Mouse (Mus musculus) neural tube, embryonic 14.5 days (tissue): ENCODE results near the gene Fam169b. TPM values are rescaled to one million over a fixed set of nuclear protein-coding genes. Genes with fewer than 3 reads are reported as not detected.

ENCODE experiments used
- ATAC-seq: fragments of 200-750 bp; cut with Nextera tagmentation; 2 replicates; pipeline ENCODE4 v1.8.0; 2017; ENCODE audit warnings: low read depth, mild to moderate bottlenecking, moderate TSS enrichment, moderate library complexity
- H3K27ac ChIP-seq: fragments of 300-500 bp; sonication (generic); 2 replicates; pipeline ENCODE4 v1.5.1; 2014; ENCODE audit warnings: low read depth, mild to moderate bottlenecking, control low read depth, low read length, moderate library complexity, mixed read lengths
- H3K27me3 ChIP-seq: fragments of 300-500 bp; sonication (generic); 2 replicates; pipeline ENCODE4 v1.6.1; 2014; ENCODE audit warnings: low read length; ENCODE audit not compliant: control insufficient read depth, insufficient read depth
- H3K36me3 ChIP-seq: fragments of 300-500 bp; sonication (generic); 2 replicates; pipeline ENCODE4 v1.6.1; 2014; ENCODE audit warnings: low read length, mixed read lengths; ENCODE audit not compliant: control insufficient read depth, insufficient read depth
- H3K4me1 ChIP-seq: fragments of 300-500 bp; sonication (generic); 2 replicates; pipeline ENCODE4 v1.6.1; 2014; ENCODE audit warnings: low read length; ENCODE audit not compliant: control insufficient read depth, insufficient read depth
- H3K4me2 ChIP-seq: fragments of 300-500 bp; sonication (generic); 2 replicates; pipeline ENCODE4 v1.6.1; 2014; ENCODE audit warnings: mild to moderate bottlenecking, low read depth, low read length, control low read depth
- H3K4me3 ChIP-seq: fragments of 300-500 bp; sonication (generic); 2 replicates; pipeline ENCODE4 v1.5.1; 2014; ENCODE audit warnings: low read depth, low read length, control low read depth, mixed read lengths
- H3K9ac ChIP-seq: fragments of 300-500 bp; sonication (generic); replicated peaks from 2 replicates; pipeline ENCODE4 v1.6.1; 2014; ENCODE audit warnings: low read depth, mild to moderate bottlenecking, control low read depth, low read length, mixed read lengths
- H3K9me3 ChIP-seq: fragments of 300-500 bp; sonication (generic); 2 replicates; pipeline ENCODE4 v1.6.1; 2016; ENCODE audit warnings: low read length; ENCODE audit not compliant: control insufficient read depth
- WGBS: fragments of 180-500 bp; shearing (Covaris S2); extraction: QIAGEN DNeasy Blood & Tissue Kit; methylation state at CpG from one replicate; pipeline ENCODE4 v1.1.7; 2014; 5-methylcytosine and 5-hydroxymethylcytosine counted together
- polyA plus RNA-seq: library from polyadenylated mRNA; unstranded; fragments of >200 nt; fragmentation: Nextera tagmentation; extraction: Ambion mirVana; gene quantifications from 2 replicates; pipeline ENCODE4 v1.2.1, GENCODE M21; 2014

The Fam169b gene
- polyA plus RNA-seq, 1 experiment from 2014 or later, result not detected

DNA sequence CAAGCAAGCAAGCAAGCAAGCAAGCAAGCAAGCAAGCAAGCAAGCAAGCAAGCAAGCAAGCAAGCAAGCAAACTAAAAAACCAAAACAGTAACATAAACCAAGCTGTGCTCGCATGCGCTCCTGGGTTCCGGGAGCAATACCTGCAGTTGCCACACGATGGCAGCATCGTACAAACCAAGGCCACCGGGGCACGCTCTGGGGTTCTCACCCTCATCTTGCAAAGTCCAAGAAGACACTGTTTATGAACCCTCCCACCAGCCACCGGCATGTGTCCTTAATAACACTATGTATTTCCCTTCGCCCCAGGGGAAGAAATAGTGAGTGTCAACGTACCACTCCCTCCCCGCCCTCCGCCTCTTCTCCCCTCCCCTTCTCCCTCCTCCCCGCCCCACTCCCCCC, 96.1 kb downstream of the Fam169b start:
- no peaks in the 10 kb centered on the region for H3K9me3 ChIP-seq
- H3K4me3 ChIP-seq, result no peak overlapping the region
- peak overlapping the region; percentile 25 for H3K4me2 ChIP-seq
- peak; percentile 55; the same call in 1 of the 2 replicates for ATAC-seq
- 2% methylated on average over 12 of the region's 13 CpGs for WGBS
- H3K27ac ChIP-seq, result no peak overlapping the region
- H3K36me3 ChIP-seq, result no peaks in the 10 kb centered on the region
- H3K27me3 ChIP-seq, result peaks cover 22% of the 10 kb centered on the region; the same call in 1 of the 2 replicates
- H3K9ac ChIP-seq, result no peak overlapping the region
- H3K4me1 ChIP-seq, result no peaks in the 10 kb centered on the region

- ATAC-seq, result peak; percentile 65; the same call in 1 of the 2 replicates
- Histone ChIP-seq H3K9ac (no peak overlapping the region), H3K4me3 (0 out of 2 replicates have a peak overlapping the region, but pooled peaks have one; percentile 8), H3K36me3 (no peaks in the 10 kb centered on the region), H3K4me1 (no peaks in the 10 kb centered on the region), H3K27ac (no peak overlapping the region), H3K9me3 (no peaks in the 10 kb centered on the region), H3K27me3 (peaks cover 20% of the 10 kb centered on the region; the same call in 1 of the 2 replicates), H3K4me2 (peak overlapping the region; percentile 50)
- 18% methylated on average over 16 of the region's 16 CpGs for WGBS
These were observed 100.6 kb downstream of the Fam169b start for GRCm38 (mm10) chr7:68374109-68374857.

DNA sequence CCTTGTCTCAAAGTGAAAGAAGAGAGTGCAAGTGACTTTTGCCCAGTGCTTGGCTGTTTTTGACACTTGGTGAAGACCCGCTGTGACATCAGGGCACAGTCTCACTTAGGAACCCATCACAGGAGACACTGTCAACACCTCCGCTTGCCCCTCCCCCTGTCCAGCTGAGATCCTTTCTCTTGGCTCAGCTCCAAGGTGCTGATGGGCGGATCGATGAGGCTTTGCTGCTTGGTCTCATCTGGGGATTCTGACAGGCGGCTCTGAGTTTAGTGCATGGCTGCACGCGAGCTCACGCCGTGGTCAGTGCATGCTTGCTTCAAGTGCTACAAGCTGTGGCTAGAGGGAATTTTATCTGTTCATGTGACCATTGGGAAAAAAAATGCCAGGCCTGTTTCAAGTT, 108.5 kb downstream of the Fam169b start:
- Histone ChIP-seq H3K4me3 (no peak overlapping the region), H3K9ac (no peak overlapping the region), H3K4me2 (no peak overlapping the region), H3K4me1 (no peaks in the 10 kb centered on the region), H3K27ac (no peak overlapping the region), H3K9me3 (no peaks in the 10 kb centered on the region), H3K27me3 (no peaks in the 10 kb centered on the region), H3K36me3 (no peaks in the 10 kb centered on the region)
- ATAC-seq, result no peak
- 25% methylated on average over 9 of the region's 9 CpGs for WGBS

- Histone ChIP-seq H3K4me3 (no peak overlapping the region), H3K36me3 (no peaks in the 10 kb centered on the region), H3K9ac (no peak overlapping the region), H3K9me3 (no peaks in the 10 kb centered on the region), H3K27ac (no peak overlapping the region), H3K4me1 (no peaks in the 10 kb centered on the region), H3K4me2 (no peak overlapping the region), H3K27me3 (no peaks in the 10 kb centered on the region)
- WGBS, result 86% methylated on average over 3 of the region's 3 CpGs
- no peak for ATAC-seq
These were observed 113.1 kb downstream of the Fam169b start for GRCm38 (mm10) chr7:68386767-68387166.

GRCm38 (mm10) chr7:68395707-68396333, 122.2 kb downstream of the Fam169b start:
- H3K4me3 ChIP-seq, result no peak overlapping the region
- H3K4me1 ChIP-seq, result no peaks in the 10 kb centered on the region
- H3K9ac ChIP-seq, result no peak overlapping the region
- H3K36me3 ChIP-seq, result no peaks in the 10 kb centered on the region
- no peak overlapping the region for H3K4me2 ChIP-seq
- no peak for ATAC-seq
- H3K27ac ChIP-seq, result no peak overlapping the region
- no peaks in the 10 kb centered on the region for H3K9me3 ChIP-seq
- WGBS, result 11% methylated on average over 6 of the region's 6 CpGs
- no peaks in the 10 kb centered on the region for H3K27me3 ChIP-seq

DNA sequence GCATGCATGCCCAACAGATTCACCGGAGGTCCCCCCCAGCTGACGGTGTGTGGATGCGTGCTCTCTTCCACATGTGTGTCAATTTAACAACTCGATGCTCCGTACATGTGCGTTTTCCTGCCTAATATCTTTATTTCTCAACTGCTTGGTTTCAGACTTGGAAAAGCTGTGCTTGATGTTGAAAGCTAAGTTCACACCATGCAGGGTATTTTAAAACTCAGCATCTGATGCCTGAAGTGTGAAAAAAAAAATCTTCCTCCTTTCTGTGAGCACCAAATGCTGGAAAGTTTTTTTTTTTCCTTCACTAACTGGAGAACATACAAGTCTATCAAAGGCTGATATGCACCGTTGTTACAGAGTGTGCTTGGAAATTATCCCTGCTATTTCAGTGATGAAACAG, 126.9 kb downstream of the Fam169b start:
- WGBS, result 95% methylated on average over 7 of the region's 7 CpGs
- no peak for ATAC-seq
- Histone ChIP-seq H3K27me3 (no peaks in the 10 kb centered on the region), H3K4me3 (no peak overlapping the region), H3K4me1 (no peaks in the 10 kb centered on the region), H3K9me3 (no peaks in the 10 kb centered on the region), H3K4me2 (no peak overlapping the region), H3K9ac (no peak overlapping the region), H3K27ac (no peak overlapping the region), H3K36me3 (no peaks in the 10 kb centered on the region)

GRCm38 (mm10) chr7:68408611-68409010, 135.0 kb downstream of the Fam169b start:
- no peak overlapping the region for H3K9ac ChIP-seq
- ATAC-seq, result no peak
- H3K9me3 ChIP-seq, result no peaks in the 10 kb centered on the region
- H3K27me3 ChIP-seq, result no peaks in the 10 kb centered on the region
- H3K4me3 ChIP-seq, result no peak overlapping the region
- no peak overlapping the region for H3K4me2 ChIP-seq
- H3K4me1 ChIP-seq, result no peaks in the 10 kb centered on the region
- WGBS, result 75% methylated on average over 5 of the region's 5 CpGs
- H3K27ac ChIP-seq, result no peak overlapping the region
- H3K36me3 ChIP-seq, result no peaks in the 10 kb centered on the region

Other genes with a start within 250 kb of the Fam169b start
- not detected in 2 replicates for gene Pgpep1l, start 9.6 kb upstream of the Fam169b start, polyA plus RNA-seq